Mouse (Mus musculus): ENCODE results near the gene Prelid1. TPM values are rescaled to one million over a fixed set of nuclear protein-coding genes. Genes with fewer than 3 reads are reported as not detected.

Gene Prelid1
- polyA plus RNA-seq, 1 experiment from 2014 or later, result 213 TPM

GRCm38 (mm10) chr13:55338131-55339054, 18.1 kb downstream of the Prelid1 start:
- DNase-seq (no peak), ATAC-seq (no peak)
- peaks cover 3% of the 10 kb centered on the region; the same call in 1 of the 2 replicates for H3K4me1 ChIP-seq (ENCODE audit: insufficient read depth)
- H3K4me2 ChIP-seq (ENCODE audit: low read depth, low read length), result no peak overlapping the region
- no peak overlapping the region for H3K27ac ChIP-seq (ENCODE audit: low read depth)
- TF ChIP-seq CTCF (IDR thresholded peaks at IDR 0.05; ENCODE audit: low read depth) (no peak), EP300 (IDR thresholded peaks at IDR 0.05; ENCODE audit: low read depth) (no peak)
- no peaks in the 10 kb centered on the region for H3K36me3 ChIP-seq (replicated peaks; ENCODE audit: insufficient read depth, low read length)
- no peak overlapping the region for H3K4me3 ChIP-seq (ENCODE audit: low read depth, low read length)
- H3K9ac ChIP-seq (replicated peaks), result no peak overlapping the region
- 65% methylated on average over 12 of the region's 12 CpGs for WGBS (ENCODE audit: insufficient replicate concordance)
- no peaks in the 10 kb centered on the region for H3K9me3 ChIP-seq (ENCODE audit: low read length)
- no peaks in the 10 kb centered on the region for H3K27me3 ChIP-seq (ENCODE audit: insufficient read depth, low read length)

GRCm38 (mm10) chr13:55339259-55339658, 19.0 kb downstream of the Prelid1 start:
- Histone ChIP-seq H3K9me3 (ENCODE audit: low read length) (no peaks in the 10 kb centered on the region), H3K4me2 (ENCODE audit: low read depth, low read length) (no peak overlapping the region), H3K4me1 (ENCODE audit: insufficient read depth) (peaks cover 3% of the 10 kb centered on the region; the same call in 1 of the 2 replicates), H3K27ac (ENCODE audit: low read depth) (no peak overlapping the region), H3K4me3 (ENCODE audit: low read depth, low read length) (no peak overlapping the region), H3K27me3 (ENCODE audit: insufficient read depth, low read length) (no peaks in the 10 kb centered on the region), H3K36me3 (replicated peaks; ENCODE audit: insufficient read depth, low read length) (peaks cover 5% of the 10 kb centered on the region), H3K9ac (replicated peaks) (no peak overlapping the region)
- ATAC-seq, result peak; percentile 77
- DNase-seq, result no peak
- TF ChIP-seq CTCF (IDR thresholded peaks at IDR 0.05; ENCODE audit: low read depth) (no peak), EP300 (IDR thresholded peaks at IDR 0.05; ENCODE audit: low read depth) (no peak)
- 32% methylated on average over 2 of the region's 2 CpGs for WGBS (ENCODE audit: insufficient replicate concordance)

DNA sequence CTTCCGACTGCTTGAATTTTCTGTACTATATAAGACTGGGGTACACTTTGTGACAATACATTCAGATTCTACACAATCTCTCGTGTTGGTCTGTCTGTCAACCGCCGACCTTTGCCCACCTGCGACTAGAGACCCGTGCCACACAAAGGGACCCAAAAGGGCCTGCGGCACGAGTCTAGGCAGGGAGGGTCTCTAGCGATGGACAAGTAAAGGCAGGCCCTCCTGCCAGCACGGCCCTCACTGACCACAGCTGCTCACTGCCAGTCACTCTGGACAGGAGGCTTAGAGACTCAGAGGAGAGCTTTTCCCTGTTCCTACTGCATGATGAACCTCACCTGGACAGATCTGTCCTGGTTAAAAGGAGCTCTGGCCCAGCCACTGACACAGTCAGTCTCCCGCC, 22.2 kb downstream of the Prelid1 start:
- DNase-seq, result no peak
- Histone ChIP-seq H3K9me3 (ENCODE audit: low read length) (no peaks in the 10 kb centered on the region), H3K9ac (replicated peaks) (no peak overlapping the region), H3K4me3 (ENCODE audit: low read depth, low read length) (no peak overlapping the region), H3K27me3 (ENCODE audit: insufficient read depth, low read length) (no peaks in the 10 kb centered on the region), H3K4me2 (ENCODE audit: low read depth, low read length) (no peak overlapping the region), H3K36me3 (replicated peaks; ENCODE audit: insufficient read depth, low read length) (peaks cover 36% of the 10 kb centered on the region), H3K27ac (ENCODE audit: low read depth) (no peak overlapping the region), H3K4me1 (ENCODE audit: insufficient read depth) (peaks cover 3% of the 10 kb centered on the region; the same call in 1 of the 2 replicates)
- 40% methylated on average over 11 of the region's 11 CpGs for WGBS (ENCODE audit: insufficient replicate concordance)
- no peak for TF ChIP-seq EP300 (IDR thresholded peaks at IDR 0.05; ENCODE audit: low read depth)
- no peak for TF ChIP-seq CTCF (IDR thresholded peaks at IDR 0.05; ENCODE audit: low read depth)
- ATAC-seq, result peak; percentile 16; the same call in 1 of the 2 replicates

- TF ChIP-seq CTCF (IDR thresholded peaks at IDR 0.05; ENCODE audit: low read depth) (no peak), EP300 (IDR thresholded peaks at IDR 0.05; ENCODE audit: low read depth) (no peak)
- DNase-seq, result no peak
Measured at GRCm38 (mm10) chr13:55344286-55344685, 24.0 kb downstream of the Prelid1 start.

DNA sequence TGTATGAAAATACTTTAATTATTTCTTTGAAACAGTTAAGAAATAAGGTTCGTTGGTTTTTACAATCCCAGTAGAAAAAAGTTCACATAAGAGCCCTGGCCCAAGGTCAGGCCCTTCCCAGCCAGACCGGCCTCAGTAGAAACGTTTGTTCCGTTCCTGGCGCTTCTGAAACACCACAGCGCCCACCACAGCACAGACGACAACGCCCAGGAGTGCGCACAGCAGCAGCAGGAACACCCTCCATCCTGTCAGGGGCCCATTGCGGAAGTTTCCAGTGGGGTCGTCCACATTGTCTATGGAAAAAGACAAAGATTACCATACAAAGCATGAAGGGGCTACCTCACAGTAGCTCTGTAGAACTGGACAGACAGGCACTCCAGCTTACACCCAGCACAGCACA, 26.4 kb downstream of the Prelid1 start:
- Histone ChIP-seq H3K27me3 (ENCODE audit: insufficient read depth, low read length) (no peaks in the 10 kb centered on the region), H3K4me3 (ENCODE audit: low read depth, low read length) (no peak overlapping the region), H3K9ac (replicated peaks) (no peak overlapping the region), H3K4me1 (ENCODE audit: insufficient read depth) (no peaks in the 10 kb centered on the region), H3K27ac (ENCODE audit: low read depth) (no peak overlapping the region), H3K4me2 (ENCODE audit: low read depth, low read length) (no peak overlapping the region), H3K36me3 (replicated peaks; ENCODE audit: insufficient read depth, low read length) (peaks cover 74% of the 10 kb centered on the region), H3K9me3 (ENCODE audit: low read length) (no peaks in the 10 kb centered on the region)
- ATAC-seq (no peak), DNase-seq (no peak)
- WGBS (ENCODE audit: insufficient replicate concordance), result 68% methylated on average over 11 of the region's 11 CpGs
- TF ChIP-seq EP300 (IDR thresholded peaks at IDR 0.05; ENCODE audit: low read depth), result no peak
- TF ChIP-seq CTCF (IDR thresholded peaks at IDR 0.05; ENCODE audit: low read depth), result no peak

More at GRCm38 (mm10) chr13:55344286-55344685, 24.0 kb downstream of the Prelid1 start:
- H3K9me3 ChIP-seq (ENCODE audit: low read length), result no peaks in the 10 kb centered on the region
- H3K4me1 ChIP-seq (ENCODE audit: insufficient read depth), result peaks cover 1% of the 10 kb centered on the region; the same call in 1 of the 2 replicates
- no peak overlapping the region for H3K4me2 ChIP-seq (ENCODE audit: low read depth, low read length)
- no peak overlapping the region for H3K4me3 ChIP-seq (ENCODE audit: low read depth, low read length)
- 86% methylated on average over 7 of the region's 7 CpGs for WGBS (ENCODE audit: insufficient replicate concordance)
- no peaks in the 10 kb centered on the region for H3K27me3 ChIP-seq (ENCODE audit: insufficient read depth, low read length)
- H3K27ac ChIP-seq (ENCODE audit: low read depth), result no peak overlapping the region
- H3K36me3 ChIP-seq (replicated peaks; ENCODE audit: insufficient read depth, low read length), result peaks cover 53% of the 10 kb centered on the region
- ATAC-seq, result no peak
- no peak overlapping the region for H3K9ac ChIP-seq (replicated peaks)

DNA sequence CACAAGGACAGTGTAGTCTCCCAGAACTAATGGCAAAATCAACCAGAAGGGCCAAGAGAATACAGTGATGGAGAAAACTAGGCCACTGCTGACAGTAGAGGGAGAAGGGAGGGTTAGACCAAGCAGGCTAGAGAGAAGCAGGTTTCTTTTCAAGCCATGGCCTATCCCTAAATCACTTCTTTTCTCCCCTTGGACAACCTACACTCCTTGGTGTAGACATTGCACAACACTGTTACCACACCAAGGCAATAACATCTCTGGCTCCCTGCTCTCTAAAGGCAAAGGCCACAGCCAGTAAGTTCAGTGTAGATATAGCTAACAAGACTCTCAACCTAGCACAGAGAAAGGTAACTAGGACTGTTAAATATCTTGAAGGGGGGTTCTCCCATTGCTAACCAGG, 40.8 kb downstream of the Prelid1 start:
- peaks cover 23% of the 10 kb centered on the region for H3K36me3 ChIP-seq (replicated peaks; ENCODE audit: insufficient read depth, low read length)
- H3K9me3 ChIP-seq (ENCODE audit: low read length), result no peaks in the 10 kb centered on the region
- peak overlapping the region; percentile 99 for H3K4me3 ChIP-seq (ENCODE audit: low read depth, low read length)
- peak overlapping the region; percentile 86 for H3K4me2 ChIP-seq (ENCODE audit: low read depth, low read length)
- ATAC-seq (no peak), DNase-seq (no peak)
- H3K9ac ChIP-seq (replicated peaks), result peak overlapping the region; percentile 98
- no peak for TF ChIP-seq CTCF (IDR thresholded peaks at IDR 0.05; ENCODE audit: low read depth)
- no peak for TF ChIP-seq EP300 (IDR thresholded peaks at IDR 0.05; ENCODE audit: low read depth)
- peaks cover 20% of the 10 kb centered on the region for H3K4me1 ChIP-seq (ENCODE audit: insufficient read depth)
- no peaks in the 10 kb centered on the region for H3K27me3 ChIP-seq (ENCODE audit: insufficient read depth, low read length)
- peak overlapping the region; percentile 98 for H3K27ac ChIP-seq (ENCODE audit: low read depth)
